Mouse (Mus musculus) heart, embryonic 14.5 days (tissue): ENCODE measurements around the gene Ryr3. TPM values are rescaled to one million over a fixed set of nuclear protein-coding genes. Genes with fewer than 3 reads are reported as not detected.

Experiments
- ATAC-seq: fragments of 200-750 bp; cut with Nextera tagmentation; 2 replicates; pipeline ENCODE4 v1.8.0; 2017; ENCODE audit warnings: low read depth, moderate TSS enrichment; ENCODE audit not compliant: insufficient number of reproducible peaks, insufficient read depth, low FRiP score
- H3K27ac ChIP-seq, 2 experiments: fragments of 200-500 bp in 1 of 2; fragments of 300-500 bp in 1 of 2; sonication (generic) in 1 of 2; replicated peaks in 1 of 2; 2 replicates each; pipeline ENCODE4 v1.5.1; 2012 to 2014; ENCODE audit warnings: low read depth in 2 of 2, low read length in 2 of 2, control low read depth in 1 of 2, mild to moderate bottlenecking in 1 of 2, mixed read lengths in 1 of 2; ENCODE audit not compliant: control insufficient read depth in 1 of 2, insufficient read depth in 1 of 2
- H3K27me3 ChIP-seq: fragments of 300-500 bp; sonication (generic); 2 replicates; pipeline ENCODE4 v1.6.1; 2014; ENCODE audit warnings: mild to moderate bottlenecking, low read length, control low read depth; ENCODE audit not compliant: control insufficient read depth, insufficient read depth
- H3K36me3 ChIP-seq: fragments of 300-500 bp; sonication (generic); 2 replicates; pipeline ENCODE4 v1.6.1; 2014; ENCODE audit warnings: mild to moderate bottlenecking, control low read depth, low read length, mixed read lengths; ENCODE audit not compliant: control insufficient read depth, insufficient read depth
- H3K4me1 ChIP-seq, 2 experiments: fragments of 200-500 bp in 1 of 2; fragments of 300-500 bp in 1 of 2; sonication (generic) in 1 of 2; 2 replicates each; pipeline ENCODE4 v1.6.1; 2012 to 2014; ENCODE audit warnings: low read length in 2 of 2, control low read depth in 1 of 2, mixed read lengths in 1 of 2; ENCODE audit not compliant: control insufficient read depth in 2 of 2, insufficient read depth in 2 of 2
- H3K4me2 ChIP-seq: fragments of 300-500 bp; sonication (generic); 2 replicates; pipeline ENCODE4 v1.6.1; 2014; ENCODE audit warnings: mild to moderate bottlenecking, low read length
- H3K4me3 ChIP-seq, 2 experiments: fragments of 200-500 bp in 1 of 2; fragments of 300-500 bp in 1 of 2; sonication (generic) in 1 of 2; 2 replicates each; pipeline ENCODE4 v1.5.1; 2012 to 2014; ENCODE audit warnings: low read length in 2 of 2, mild to moderate bottlenecking in 2 of 2, control low read depth in 1 of 2, low read depth in 1 of 2, moderate library complexity in 1 of 2; ENCODE audit not compliant: control insufficient read depth in 1 of 2, insufficient read depth in 1 of 2
- H3K9ac ChIP-seq: fragments of 300-500 bp; sonication (generic); 2 replicates; pipeline ENCODE4 v1.6.1; 2014; ENCODE audit warnings: mild to moderate bottlenecking, low read length
- H3K9me3 ChIP-seq: fragments of 300-500 bp; sonication (generic); 2 replicates; pipeline ENCODE4 v1.6.1; 2016; ENCODE audit warnings: low read length, control low read depth; ENCODE audit not compliant: control insufficient read depth
- WGBS: fragments of 180-500 bp; shearing (Covaris S2); extraction: QIAGEN DNeasy Blood & Tissue Kit; methylation state at CpG from one replicate; pipeline ENCODE4 v1.1.7; 2014; 5-methylcytosine and 5-hydroxymethylcytosine counted together
- polyA plus RNA-seq: library from polyadenylated mRNA; unstranded; fragments of >200 nt; fragmentation: Nextera tagmentation; extraction: Ambion mirVana; gene quantifications from 2 replicates; pipeline ENCODE4 v1.2.1, GENCODE M21; 2014

Ryr3 gene
- polyA plus RNA-seq, 1 experiment from 2014 or later = 6.6 TPM

GRCm38 (mm10) chr2:112998498-112998897, 218.4 kb downstream of the Ryr3 start:
- 86% methylated on average over 3 of the region's 3 CpGs for WGBS
- H3K4me1 ChIP-seq = no peaks in the 10 kb centered on the region
- ATAC-seq = no peak
- no peak overlapping the region for H3K27ac ChIP-seq
- no peaks in the 10 kb centered on the region for H3K36me3 ChIP-seq
- H3K9me3 ChIP-seq = no peaks in the 10 kb centered on the region
- H3K4me3 ChIP-seq = no peak overlapping the region
- H3K27me3 ChIP-seq = no peaks in the 10 kb centered on the region
- H3K9ac ChIP-seq = no peak overlapping the region
- H3K4me2 ChIP-seq = no peak overlapping the region

- ATAC-seq = no peak
- Histone ChIP-seq H3K36me3 (no peaks in the 10 kb centered on the region), H3K4me2 (no peak overlapping the region), H3K9ac (no peak overlapping the region), H3K9me3 (no peaks in the 10 kb centered on the region), H3K27ac (no peak overlapping the region), H3K4me3 (no peak overlapping the region), H3K27me3 (no peaks in the 10 kb centered on the region), H3K4me1 (no peaks in the 10 kb centered on the region)
- WGBS = 69% methylated on average over 1 of the region's 1 CpGs
Observed at GRCm38 (mm10) chr2:112982908-112983510, 233.9 kb downstream of the Ryr3 start.

GRCm38 (mm10) chr2:112966807-112967625, 249.9 kb downstream of the Ryr3 start:
- Histone ChIP-seq H3K4me3 (no peak overlapping the region), H3K27me3 (no peaks in the 10 kb centered on the region), H3K4me2 (no peak overlapping the region), H3K27ac (no peak overlapping the region), H3K9ac (no peak overlapping the region), H3K9me3 (no peaks in the 10 kb centered on the region), H3K4me1 (no peaks in the 10 kb centered on the region), H3K36me3 (no peaks in the 10 kb centered on the region)
- no peak for ATAC-seq
- WGBS = 86% methylated on average over 14 of the region's 14 CpGs

- 52% methylated on average over 1 of the region's 1 CpGs for WGBS
Observed at GRCm38 (mm10) chr2:112948931-112949330, 268.0 kb downstream of the Ryr3 start.

GRCm38 (mm10) chr2:112931776-112932175, 285.1 kb downstream of the Ryr3 start:
- no peak overlapping the region for H3K4me3 ChIP-seq
- H3K36me3 ChIP-seq = no peaks in the 10 kb centered on the region
- 26% methylated on average over 1 of the region's 1 CpGs for WGBS
- H3K27me3 ChIP-seq = no peaks in the 10 kb centered on the region
- no peak overlapping the region for H3K9ac ChIP-seq
- no peak overlapping the region for H3K27ac ChIP-seq
- no peaks in the 10 kb centered on the region for H3K9me3 ChIP-seq
- no peak overlapping the region for H3K4me2 ChIP-seq
- H3K4me1 ChIP-seq = no peaks in the 10 kb centered on the region
- ATAC-seq = no peak

More at GRCm38 (mm10) chr2:112948931-112949330, 268.0 kb downstream of the Ryr3 start:
- no peak for ATAC-seq
- no peaks in the 10 kb centered on the region for H3K36me3 ChIP-seq
- H3K4me1 ChIP-seq = no peaks in the 10 kb centered on the region
- no peak overlapping the region for H3K27ac ChIP-seq
- H3K4me3 ChIP-seq = no peak overlapping the region
- H3K9ac ChIP-seq = no peak overlapping the region
- H3K4me2 ChIP-seq = no peak overlapping the region
- H3K27me3 ChIP-seq = no peaks in the 10 kb centered on the region
- H3K9me3 ChIP-seq = no peaks in the 10 kb centered on the region

GRCm38 (mm10) chr2:112913796-112914195, 303.1 kb downstream of the Ryr3 start:
- Histone ChIP-seq H3K9ac (no peak overlapping the region), H3K4me2 (no peak overlapping the region), H3K27ac (no peak overlapping the region), H3K9me3 (no peaks in the 10 kb centered on the region), H3K4me1 (no peaks in the 10 kb centered on the region), H3K36me3 (no peaks in the 10 kb centered on the region), H3K27me3 (no peaks in the 10 kb centered on the region), H3K4me3 (no peak overlapping the region)
- ATAC-seq = no peak

- ATAC-seq = no peak
- Histone ChIP-seq H3K4me1 (no peaks in the 10 kb centered on the region), H3K4me2 (no peak overlapping the region), H3K27me3 (no peaks in the 10 kb centered on the region), H3K36me3 (no peaks in the 10 kb centered on the region), H3K9ac (no peak overlapping the region), H3K4me3 (no peak overlapping the region), H3K9me3 (no peaks in the 10 kb centered on the region), H3K27ac (no peak overlapping the region)
Observed at GRCm38 (mm10) chr2:112912611-112913010, 304.3 kb downstream of the Ryr3 start.
